Mouse (Mus musculus) brain, embryonic 14.5 days (tissue): Measurements from ENCODE around the gene B3galt6.

Experiments
- CTCF ChIP-seq: fragments of 200-500 bp; IDR thresholded peaks from 2 replicates; pipeline ENCODE4 v1.5.1; 2012; ENCODE audit warnings: inconsistent platforms, mild to moderate bottlenecking, moderate library complexity, borderline replicate concordance; ENCODE audit not compliant: insufficient read depth, insufficient read length; ENCODE audit errors: extremely low read depth
- POLR2A ChIP-seq: fragments of 200-500 bp; IDR thresholded peaks from 2 replicates; pipeline ENCODE4 v1.6.1; 2012; ENCODE audit warnings: mild to moderate bottlenecking, inconsistent platforms, borderline replicate concordance; ENCODE audit not compliant: poor library complexity, insufficient read depth, insufficient read length, severe bottlenecking; ENCODE audit errors: extremely low read depth

DNA sequence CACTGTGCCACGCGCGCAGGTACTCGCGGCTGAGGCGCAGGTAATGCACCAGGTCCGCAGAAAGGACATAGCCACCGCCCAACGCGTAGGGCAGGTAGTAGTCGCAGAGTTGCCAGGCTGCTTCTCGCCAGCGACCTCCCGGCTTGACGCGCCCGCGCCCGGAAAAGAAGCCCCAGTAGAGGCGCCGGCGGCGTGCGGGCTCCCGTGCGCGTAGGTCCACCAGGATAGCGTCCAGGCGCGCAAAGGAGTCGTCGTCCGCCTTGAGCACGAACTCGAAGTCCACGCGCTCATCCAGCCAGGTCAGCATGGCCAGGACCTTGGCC lies 580 bp downstream of the B3galt6 start:
- TF ChIP-seq CTCF (no peak), POLR2A (no peak)
